Mouse (Mus musculus) spleen, postnatal 14 days (tissue): ENCODE measurements around the gene Rasip1.

Experiments used
- DNase-seq, 2 experiments: peaks; one replicate each; pipeline ENCODE4 v3.0.0; 2021 to 2022; ENCODE audit warnings: low spot score in 2 of 2

The Rasip1 gene

DNA sequence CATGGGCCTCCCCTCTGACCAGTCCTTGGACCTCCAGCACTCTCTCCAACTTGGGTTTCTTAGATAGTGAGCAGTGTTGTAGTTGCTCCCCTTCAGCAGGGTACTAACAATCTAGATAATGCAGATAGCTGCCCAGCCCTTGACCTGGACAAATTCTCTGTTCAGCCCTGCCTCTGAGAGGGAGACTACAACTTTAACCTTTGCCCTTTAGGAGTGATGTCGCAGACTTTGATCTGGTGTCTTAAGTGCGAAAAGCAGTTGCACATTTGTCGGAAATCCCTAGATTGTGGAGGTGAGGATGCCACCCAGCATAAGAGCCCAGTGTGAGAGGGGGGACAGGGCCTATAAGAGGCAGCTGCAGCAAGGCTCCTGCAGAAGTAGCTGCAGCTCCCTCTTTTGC is 2.6 kb upstream of the Rasip1 start:
- DNase-seq: no peak

DNA sequence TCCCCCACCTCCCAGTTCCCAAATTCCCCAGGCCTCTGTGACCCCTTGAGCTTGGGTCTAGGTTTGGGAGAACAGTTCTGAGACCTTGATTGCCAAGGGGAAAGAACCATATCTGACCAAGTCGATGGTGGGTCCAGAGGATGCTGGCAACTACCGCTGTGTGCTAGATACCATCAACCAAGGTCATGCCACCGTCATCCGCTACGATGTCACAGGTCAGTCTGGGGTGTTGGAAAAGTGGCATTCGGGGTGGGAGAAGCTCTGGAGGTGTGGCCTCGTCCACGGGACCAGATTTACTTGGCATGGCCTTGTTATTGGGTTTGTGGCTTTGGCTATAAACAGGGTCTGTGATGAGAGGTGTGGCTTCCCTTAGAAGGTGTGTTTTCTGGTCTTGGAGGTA is 1.8 kb upstream of the Rasip1 start:
- DNase-seq: no peak

DNA sequence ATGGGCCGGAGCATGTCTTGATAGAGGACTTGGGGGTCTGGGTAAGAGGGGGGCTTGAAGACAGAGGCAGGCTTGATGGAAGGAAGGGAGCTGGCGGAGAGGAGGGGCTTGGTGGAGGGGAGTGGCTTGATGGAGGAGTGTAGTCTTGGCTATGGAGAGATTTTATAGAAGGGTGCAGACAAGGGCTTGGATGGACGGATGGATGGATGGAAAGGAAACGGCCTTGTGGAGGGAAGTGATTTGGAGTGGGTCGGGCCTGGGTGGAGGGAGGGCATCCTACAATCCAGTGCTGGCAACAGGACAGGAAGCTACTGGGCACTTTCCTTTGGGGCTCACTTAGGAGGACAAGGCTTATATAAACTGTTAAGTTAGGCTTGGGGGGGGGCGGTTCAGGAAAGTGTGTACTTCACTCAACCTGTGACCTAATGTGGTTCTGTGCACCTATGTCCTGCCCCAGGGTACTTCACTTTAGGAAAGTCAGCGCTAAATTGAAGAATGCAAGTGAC is 664 bp upstream of the Rasip1 start:
- DNase-seq: no peak

DNA sequence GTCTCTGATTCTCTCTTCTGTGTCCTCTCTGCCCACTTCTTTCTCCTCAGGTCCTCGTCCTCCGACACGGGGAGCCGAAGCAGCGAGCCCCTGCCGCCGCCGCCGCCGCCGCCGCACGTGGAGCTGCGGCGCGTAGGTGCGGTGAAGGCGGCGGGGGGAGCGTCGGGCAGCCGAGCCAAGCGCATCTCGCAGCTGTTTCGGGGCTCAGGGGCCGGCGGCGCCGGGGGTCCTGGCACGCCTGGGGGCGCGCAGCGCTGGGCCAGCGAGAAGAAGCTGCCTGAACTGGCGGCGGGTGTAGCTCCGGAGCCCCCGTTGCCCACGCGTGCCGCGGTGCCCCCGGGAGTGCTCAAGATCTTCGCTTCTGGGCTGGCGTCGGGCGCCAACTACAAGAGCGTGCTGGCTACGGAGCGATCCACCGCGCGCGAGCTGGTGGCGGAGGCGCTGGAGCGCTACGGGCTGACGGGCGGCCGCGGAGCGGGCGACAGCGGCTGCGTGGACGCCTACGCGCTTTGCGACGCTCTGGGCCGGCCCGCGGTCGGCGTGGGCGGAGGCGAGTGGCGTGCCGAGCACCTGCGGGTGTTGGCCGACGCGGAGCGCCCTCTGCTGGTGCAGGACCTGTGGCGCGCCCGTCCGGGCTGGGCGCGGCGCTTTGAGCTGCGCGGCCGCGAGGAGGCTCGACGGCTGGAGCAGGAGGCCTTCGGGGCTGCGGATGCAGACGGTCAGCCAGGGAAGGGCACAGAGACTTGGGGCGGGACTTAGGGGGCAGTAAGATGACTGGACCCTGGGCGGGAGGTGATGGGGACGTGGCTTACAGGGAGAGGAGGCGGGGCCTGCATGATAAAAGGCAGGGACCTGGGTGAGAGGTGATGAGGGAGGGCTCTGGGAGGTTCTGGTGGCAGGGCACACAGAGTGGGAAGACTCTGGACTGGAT is 1.3 kb downstream of the Rasip1 start:
- peak; percentile 78 to 86 for DNase-seq

DNA sequence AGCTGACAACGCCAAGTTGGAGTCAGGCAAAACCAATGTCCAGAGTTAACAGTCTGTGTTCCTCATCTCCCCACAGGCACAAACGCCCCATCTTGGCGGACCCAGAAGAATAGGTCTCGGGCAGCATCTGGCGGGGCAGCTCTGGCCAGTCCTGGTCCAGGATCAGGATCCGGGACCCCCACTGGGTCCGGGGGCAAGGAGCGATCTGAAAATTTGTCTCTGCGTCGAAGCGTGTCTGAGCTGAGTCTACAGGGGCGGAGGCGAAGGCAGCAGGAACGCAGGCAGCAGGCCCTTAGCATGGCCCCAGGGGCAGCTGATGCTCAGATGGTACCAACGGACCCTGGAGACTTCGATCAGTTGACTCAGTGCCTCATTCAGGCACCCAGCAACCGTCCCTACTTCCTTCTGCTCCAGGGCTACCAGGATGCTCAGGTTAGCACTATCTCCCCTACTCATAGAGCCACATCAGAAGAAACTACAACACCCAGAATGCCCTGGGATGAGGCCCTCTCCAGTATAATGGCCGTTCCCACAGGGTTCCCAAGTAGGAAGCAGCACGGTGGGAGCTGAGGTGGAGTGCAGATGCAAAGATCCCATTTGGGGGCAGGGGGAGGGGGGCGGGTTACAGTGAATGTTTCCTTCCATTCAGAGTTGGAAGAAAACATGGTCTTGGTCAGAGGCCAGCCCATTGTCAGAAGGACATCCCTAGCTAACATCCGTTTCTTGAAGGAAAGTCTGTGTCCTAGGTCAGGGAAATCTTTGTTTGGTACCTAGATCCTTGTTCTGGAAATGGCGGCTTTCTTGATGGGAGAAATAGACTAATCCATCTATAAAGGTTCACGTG is 3.0 kb downstream of the Rasip1 start:
- DNase-seq: no peak

DNA sequence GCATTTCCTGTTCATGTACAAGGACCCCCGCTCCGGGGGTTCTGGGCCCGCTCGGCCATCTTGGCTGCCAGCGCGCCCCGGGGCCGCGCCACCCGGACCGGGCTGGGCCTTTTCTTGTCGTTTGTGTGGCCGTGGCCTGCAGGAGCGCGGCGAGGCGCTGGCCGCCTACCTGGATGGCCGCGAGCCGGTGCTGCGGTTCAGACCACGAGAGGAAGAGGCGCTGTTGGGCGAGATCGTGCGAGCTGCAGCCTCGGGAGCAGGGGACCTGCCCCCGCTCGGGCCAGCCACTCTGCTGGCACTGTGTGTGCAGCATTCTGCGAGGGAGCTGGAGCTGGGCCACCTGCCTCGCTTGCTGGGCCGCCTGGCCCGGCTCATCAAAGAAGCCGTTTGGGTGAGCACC is 5.2 kb downstream of the Rasip1 start:
- no peak for DNase-seq

DNA sequence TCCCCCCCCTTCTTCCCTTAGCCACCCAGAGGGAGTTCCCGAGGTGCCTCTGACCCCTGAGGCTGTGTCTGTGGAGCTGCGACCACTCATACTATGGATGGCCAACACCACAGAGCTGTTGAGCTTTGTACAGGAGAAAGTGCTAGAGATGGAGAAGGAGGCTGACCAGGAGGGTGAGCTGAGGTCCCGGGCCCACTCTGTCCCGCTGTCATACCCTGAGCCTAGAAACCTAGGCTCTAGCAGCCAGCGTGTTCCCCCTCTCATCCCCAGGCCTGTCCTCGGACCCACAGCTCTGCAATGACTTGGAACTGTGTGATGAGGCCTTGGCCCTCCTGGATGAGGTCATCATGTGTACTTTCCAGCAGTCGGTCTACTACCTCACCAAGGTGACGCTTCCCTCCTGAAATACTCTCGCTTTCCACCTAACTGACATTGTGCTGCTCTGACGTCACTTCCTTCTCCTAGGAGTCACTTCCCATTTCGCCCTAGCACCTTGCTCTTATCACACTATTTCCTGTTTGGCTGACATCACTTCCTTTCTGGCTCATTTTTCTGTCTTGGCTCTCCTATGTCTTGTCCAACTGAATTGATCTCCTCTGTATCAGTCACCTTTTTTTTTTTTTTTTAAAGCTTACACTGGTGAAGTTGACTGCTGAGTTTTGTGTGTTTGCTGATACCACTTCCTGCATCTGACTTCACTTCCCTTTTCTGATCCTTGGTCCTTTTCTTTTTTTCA is 7.8 kb downstream of the Rasip1 start:
- DNase-seq: no peak

DNA sequence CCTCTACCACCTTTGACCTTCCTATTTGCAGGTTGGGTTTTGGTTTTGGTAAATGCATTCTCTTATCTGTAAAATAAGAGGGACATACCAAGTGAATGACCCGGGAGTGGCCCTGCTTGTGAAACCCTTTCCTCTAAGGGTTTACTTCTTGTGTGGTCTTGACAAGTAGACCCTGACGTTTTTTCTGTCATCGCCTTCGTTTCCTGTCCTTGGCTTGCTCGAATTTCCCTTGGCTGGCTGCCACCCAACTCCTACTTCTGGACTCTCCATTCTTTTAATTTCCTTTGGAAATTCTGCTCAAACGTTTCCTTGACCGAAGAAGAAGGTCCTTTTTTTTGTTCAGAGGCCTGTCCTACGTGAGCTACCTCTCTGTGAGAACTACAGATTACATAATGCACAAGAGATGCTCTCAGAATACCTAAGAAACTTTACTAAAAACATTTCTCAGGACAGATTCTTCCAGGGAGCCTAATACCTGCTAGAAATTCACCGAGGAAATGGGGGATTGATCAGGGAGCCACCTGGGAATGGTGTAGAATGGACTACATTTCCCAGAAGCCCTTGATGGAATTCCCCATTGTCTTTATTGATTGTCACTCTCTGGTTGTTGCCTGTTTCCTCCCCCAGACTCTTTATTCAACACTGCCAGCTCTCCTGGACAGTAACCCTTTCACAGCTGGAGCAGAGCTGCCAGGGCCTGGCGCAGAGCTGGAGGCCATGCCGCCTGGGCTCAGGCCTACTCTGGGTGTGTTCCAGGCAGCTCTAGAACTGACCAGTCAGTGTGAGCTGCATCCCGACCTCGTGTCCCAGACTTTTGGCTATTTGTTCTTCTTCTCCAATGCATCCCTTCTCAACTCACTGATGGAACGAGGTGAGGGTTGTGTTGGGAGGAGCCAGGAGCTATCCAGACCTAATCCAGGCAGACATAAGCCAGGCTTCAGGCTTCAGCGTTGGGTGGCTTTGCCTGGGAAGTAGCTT is 8.7 kb downstream of the Rasip1 start:
- no peak for DNase-seq

DNA sequence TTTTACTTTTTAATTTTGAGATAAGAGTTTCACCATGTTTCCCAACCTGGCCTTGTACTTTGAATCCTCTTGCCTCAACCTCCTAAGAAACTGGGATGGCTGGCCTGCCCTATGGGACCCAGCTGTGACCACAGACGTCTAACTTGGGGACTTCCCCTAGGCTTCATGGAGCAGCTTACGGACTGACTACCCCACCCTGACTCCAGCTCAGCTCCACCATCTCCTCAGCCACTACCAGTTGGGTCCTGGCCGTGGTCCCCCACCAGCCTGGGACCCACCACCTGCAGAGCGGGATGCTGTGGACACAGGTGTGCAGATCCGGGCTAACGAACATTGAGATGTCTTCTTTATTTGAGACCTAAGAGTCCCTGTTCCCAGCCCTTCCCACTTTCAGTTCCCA is 10.4 kb downstream of the Rasip1 start:
- no peak for DNase-seq

DNA sequence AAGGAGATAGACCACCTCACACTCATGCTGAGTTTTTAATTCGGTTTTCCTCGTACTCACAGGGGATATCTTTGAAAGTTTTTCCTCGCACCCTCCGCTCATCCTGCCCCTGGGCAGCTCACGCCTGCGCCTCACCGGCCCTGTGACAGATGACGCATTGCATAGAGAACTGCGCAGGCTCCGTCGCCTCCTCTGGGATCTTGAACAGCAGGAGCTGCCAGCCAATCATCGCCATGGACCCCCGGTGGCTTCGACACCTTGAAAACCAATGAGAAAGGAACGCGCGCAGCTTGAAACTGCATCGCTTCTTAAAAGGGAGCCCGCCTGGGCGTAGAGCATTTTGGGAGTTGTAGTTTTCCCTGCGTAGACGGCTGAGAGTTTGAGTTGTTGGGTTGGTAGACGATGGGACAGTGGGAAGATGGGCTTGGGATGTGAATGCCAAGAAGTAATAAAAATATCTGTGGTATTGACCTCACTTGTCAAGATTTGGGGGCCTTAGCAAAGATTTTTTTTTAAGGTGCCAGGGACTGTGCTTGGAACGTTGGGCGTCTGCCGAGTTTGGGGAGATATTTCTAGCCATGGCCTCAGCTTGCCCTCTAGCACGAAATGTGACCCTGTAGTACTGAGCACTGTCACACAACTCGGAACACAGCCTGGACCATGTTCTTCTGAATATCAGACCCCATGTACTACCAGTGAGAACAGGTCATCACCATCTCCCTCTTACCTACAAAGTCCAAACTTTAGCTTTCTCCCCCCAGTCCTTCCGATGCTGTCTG is 11.5 kb downstream of the Rasip1 start:
- DNase-seq: no peak

DNA sequence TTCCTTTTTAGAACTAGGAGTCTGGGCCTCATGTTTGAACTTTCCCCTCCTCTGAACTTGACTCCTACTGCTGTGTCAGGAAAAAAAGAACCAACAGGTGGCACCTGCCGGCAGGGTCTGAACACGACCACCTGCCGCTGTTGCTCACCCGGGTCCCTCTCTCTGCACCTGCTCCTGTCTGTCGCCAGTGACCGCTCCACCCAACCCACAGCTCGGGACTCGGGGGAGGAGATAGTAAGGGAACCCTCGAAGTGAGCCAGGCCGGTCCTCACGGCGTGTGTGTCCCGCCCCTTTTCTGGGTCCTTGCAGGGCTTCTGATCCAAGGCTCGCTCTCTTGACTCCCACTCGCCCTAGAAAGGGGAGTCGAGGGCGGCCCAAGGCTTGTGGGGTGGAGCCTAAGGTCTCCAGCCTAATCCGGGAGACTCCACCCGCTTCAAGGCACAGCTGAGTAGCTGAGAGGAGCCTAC is 12.3 kb downstream of the Rasip1 start, which contains the start of gene Mamstr:
Mamstr (plus strand) TSS at position 417 of the 467 bp plus-strand sequence.
- no peak for DNase-seq

DNA sequence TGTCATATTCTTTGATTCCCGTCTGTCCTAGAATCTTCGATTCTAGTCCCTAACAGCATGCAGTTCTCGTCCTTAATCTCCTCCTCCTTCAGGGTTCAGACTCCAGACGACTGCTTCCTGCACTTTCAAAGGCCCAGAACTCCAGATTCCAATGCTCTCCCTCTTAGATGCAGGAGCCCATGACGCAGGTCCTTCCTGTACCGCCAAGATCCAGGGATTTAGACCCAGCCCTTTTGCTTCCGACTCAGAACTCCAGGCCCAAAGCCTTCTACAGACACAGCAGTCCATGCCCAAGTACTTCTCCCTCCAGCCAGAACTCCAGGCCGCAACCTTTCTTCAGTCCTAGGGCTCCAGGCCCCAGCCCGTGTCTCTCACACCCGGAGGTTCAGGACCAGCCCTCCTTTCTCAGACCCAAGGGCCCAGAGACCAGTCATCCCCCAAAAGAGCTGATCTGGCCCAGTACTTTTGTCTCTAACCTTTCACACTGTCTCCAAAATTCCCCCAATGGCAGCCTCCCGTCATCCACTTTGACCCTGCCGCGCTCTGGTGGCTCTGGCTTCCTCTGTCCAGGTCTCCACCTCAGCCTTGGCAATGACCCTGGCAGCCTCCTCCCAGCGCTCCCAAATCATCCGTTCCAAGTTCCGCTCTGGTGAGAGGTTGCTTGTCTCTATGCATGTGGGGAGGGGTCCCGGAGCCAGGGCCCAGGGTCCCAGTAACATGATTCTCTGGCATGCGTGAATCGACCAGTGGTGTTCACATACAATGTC is 13.1 kb downstream of the Rasip1 start:
- DNase-seq: no peak

DNA sequence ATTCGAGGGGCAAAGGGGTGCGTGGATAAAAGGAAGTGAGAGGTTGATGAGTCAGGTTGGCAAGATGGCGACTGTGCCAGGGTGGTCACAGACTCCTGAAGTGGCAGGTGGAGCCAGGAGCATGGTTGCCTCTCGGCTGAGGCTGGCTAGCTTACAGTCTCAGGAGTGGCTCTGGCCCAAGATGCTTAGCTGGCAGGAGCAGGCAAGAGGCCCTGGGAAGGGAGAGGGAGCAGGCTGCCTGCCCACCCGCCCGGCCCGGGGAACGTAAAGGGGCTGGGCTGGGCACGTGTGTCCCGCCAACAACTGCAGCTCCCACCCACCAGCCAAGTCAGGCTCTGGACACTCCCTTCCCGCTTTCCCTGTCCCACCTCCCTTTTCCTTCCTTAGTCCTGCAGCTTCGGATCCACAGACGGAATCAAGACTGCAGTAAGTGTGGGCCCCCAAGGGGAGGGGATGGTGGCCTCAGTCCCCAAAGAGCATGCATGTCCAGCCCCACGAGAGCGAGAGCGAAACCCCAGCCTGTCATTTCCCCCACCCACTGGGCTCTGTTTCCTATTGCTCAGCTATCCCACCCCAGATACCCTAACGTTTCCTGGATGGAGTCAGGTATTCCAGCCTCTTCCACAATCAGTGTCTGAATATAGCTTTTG is 14.2 kb downstream of the Rasip1 start:
- no peak for DNase-seq

DNA sequence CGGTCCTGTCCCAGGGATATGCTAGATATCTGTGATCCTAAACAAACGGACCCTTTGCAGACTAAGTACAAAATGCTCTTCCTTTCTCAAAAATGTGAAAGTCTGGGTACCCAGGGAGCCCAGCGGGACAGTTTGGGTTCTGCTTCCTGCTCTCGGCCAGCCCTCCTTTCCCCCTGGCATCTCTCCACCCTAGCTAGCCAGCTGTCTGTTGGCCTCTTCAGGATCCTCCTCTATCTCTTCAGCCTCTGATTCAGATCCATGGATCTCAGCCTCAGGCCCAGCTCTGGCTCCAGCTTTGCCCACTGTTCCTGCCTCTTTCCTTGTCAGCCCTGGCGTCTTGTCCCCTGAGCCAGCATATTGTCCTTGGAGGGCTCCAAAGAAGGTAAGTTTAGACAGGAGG is 14.8 kb downstream of the Rasip1 start:
- DNase-seq: no peak

DNA sequence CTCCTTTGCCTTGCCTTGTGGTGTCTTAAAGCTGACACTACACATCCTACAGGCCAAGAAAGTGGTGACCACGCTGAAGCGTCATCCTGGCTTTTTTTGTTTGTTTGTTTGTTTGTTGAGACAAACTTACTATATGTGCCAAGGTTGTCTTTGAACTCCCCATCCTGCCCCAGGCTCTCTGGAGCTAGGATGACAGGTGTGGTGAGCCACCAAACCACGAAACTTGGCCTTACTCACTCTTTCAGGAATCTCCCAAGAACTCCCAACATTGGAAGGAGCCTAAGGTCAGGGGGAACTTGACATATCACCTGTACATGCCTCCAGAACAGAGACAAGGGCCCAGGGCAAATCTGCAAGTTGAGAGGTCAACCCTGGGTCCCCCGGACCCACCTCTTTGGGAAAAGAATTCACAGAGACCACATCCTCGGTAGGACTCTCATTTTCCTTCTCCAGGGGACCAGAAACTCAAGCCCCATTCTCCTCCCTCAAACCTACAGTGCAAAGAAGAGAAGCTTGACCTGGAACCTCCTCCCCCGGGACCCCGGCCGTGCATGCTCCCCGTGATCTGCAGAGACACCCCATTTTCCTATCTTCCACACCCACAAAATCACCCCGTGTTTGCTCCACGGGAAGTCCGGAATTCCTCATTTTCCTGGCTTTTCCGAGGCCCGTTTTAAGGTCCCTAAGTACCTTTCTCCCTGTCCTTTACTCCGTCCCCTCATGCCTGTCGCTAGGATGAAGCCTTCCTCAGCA is 15.4 kb downstream of the Rasip1 start:
- DNase-seq: no peak

DNA sequence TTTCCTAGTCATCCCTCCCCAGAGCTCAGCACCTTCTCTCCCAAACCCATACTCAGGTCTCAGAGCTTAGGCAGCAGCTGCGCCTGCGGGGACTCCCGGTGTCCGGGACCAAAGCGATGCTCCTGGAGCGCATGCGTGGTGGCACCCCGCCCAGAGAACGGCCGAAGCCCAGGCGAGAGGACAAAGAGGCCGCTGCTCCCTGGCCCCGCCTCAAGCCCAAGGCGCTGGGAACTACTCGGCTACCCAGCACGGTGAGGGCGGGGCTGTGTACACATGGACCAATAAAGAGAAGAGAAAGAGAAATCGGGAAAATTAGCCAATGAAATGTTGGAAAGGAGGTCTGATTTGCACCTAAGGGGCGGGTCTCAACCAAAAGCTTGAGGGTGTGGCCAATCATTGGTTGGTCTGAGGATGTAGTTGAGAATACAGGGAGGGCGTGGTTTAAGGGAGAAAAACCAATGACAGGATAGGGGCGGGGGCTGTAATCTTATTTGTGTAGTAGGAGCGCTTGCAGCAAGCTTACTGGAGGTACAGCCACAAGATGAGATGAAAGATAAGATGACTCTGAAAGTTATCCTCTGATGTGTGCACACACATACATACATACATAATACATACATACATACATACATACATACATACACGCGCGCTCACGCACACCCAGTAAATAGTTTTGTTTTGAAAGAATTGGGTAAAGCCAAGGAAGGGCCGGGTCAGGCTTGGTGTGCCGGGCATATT is 16.3 kb downstream of the Rasip1 start:
- peak; percentile 57 to 58 for DNase-seq

DNA sequence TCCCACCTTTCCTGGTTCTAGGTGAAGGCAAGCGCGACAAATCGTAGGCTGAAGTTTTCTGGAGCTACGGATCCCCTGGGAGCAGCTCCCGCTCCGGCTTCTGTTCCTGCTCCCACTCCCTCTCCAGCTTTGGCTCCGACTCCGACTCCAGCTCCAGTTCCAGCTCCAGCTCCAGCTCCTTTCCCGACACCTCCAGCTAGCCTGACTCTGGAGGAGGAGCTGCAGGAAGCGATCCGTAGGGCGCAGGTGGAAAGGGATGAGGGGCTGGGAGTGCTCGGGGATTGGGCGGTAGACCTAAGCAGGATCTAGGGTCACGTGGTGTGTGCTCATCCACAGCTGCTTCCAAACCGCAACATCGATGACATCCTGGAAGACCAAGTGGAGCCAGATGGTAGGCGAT is 16.9 kb downstream of the Rasip1 start:
- no peak for DNase-seq
